Mouse (Mus musculus) monocyte, adult 2 months (primary cell): ENCODE data around the gene Lhcgr.

Source experiments
- DNase-seq, 2 experiments: peaks; one replicate each; pipeline ENCODE4 v3.0.0; 2022; ENCODE audit warnings: low spot score in 2 of 2, low read depth in 1 of 2

The Lhcgr gene

DNA sequence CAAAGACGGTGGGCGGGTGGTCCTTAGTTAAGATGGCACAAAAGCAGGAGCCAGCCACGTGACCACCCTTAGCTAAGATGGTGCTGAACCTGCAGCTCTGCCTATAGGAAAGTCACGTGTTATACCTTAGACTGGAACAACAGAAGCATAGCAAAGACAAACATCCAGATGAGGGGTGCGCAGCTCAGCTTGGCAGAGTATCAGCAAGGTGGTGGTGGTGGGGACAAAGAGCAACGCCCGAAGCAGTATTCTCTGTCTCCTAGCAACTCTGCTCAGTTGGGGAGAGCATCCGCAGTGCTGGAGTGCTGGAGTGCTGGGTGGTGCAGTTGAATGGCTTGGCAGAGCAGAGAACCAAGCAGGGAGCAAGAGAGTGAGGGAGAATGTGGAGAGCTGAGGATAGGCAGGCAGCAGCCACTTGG, 85.5 kb downstream of the Lhcgr start:
- DNase-seq, result no peak

GRCm38 (mm10) chr17:88703112-88703511, 88.7 kb downstream of the Lhcgr start:
- DNase-seq, result no peak

- no peak for DNase-seq
These were observed 89.4 kb downstream of the Lhcgr start for GRCm38 (mm10) chr17:88702345-88702744.

- DNase-seq, result no peak
These were observed 90.9 kb downstream of the Lhcgr start for GRCm38 (mm10) chr17:88700901-88701300.

GRCm38 (mm10) chr17:88696656-88697333, 95.0 kb downstream of the Lhcgr start:
- DNase-seq, result no peak

GRCm38 (mm10) chr17:88688226-88688625, 103.6 kb downstream of the Lhcgr start:
- DNase-seq, result no peak

- no peak for DNase-seq
These were observed 116.2 kb downstream of the Lhcgr start for GRCm38 (mm10) chr17:88675310-88676309.

DNA sequence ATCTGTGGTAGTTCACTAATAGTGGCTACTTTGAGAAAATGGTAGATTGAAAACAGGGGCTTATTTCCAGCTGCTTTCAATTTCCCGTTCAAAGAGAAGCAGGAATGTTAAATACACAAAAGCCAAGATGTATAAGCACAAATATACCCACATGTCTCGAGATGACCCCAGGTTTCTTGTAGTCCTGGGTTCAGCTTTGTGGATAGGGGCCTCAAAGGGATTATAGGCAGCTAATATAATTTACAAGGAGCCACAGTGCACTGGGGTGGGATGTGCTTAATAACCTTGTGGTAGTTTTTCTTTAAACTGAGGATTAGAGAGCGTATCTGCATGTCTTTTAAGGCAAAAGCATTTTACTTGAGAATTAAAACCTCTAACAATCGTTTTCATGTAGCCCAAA, 121.0 kb downstream of the Lhcgr start:
- DNase-seq, result no peak

DNA sequence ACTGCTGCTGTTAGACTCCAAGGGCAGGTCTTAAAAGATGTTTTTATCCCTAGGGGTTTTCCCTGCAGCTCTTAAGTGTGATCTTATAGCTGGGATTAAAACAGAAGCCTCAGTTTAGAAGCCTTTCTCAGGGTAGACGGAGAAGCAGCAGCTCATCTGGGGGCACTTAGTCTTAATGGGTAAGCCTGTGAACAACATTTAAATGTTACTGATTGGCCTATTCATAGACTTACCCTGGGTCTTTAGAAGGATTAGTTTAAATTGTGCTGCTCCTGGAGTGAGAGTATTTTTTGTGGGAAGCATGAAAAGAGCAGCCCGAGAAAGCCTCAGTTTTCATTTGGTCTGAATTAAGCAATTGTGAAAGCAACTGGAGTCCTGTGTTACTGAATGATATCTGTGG, 121.9 kb downstream of the Lhcgr start:
- DNase-seq, result no peak

- DNase-seq, result no peak
These were observed 123.3 kb downstream of the Lhcgr start, which contains the start of gene Gtf2a1l for GRCm38 (mm10) chr17:88668452-88668851. TSS of gene Gtf2a1l (plus strand) at chr17:88668660.
